Mouse (Mus musculus) myocyte (in vitro differentiated cells): Measurements from ENCODE around the gene Trim29.

Source experiments
- E2F4 ChIP-seq: IDR thresholded peaks from one replicate; pipeline ENCODE4 v1.6.1; 2011; ENCODE audit warnings: mild to moderate bottlenecking, control low read depth, moderate library complexity; ENCODE audit not compliant: insufficient read depth
- MAX ChIP-seq: IDR thresholded peaks from one replicate; pipeline ENCODE4 v1.6.1; 2011; ENCODE audit warnings: low read depth, mild to moderate bottlenecking, control low read depth
- POLR2A ChIP-seq: IDR thresholded peaks from one replicate; pipeline ENCODE4 v1.6.1; 2011; ENCODE audit warnings: low read depth, mild to moderate bottlenecking, control low read depth, moderate library complexity; ENCODE audit not compliant: insufficient read length
- POLR2AphosphoS2 ChIP-seq: IDR thresholded peaks from one replicate; pipeline ENCODE4 v1.6.1; 2011; ENCODE audit warnings: low read depth, control low read depth; ENCODE audit not compliant: insufficient read length
- REST ChIP-seq: IDR thresholded peaks from one replicate; pipeline ENCODE4 v1.6.1; 2011; ENCODE audit warnings: mild to moderate bottlenecking, control low read depth, moderate library complexity; ENCODE audit not compliant: insufficient read depth, insufficient read length
- USF1 ChIP-seq: IDR thresholded peaks from one replicate; pipeline ENCODE4 v1.6.1; 2011; ENCODE audit warnings: low read depth, mild to moderate bottlenecking, control low read depth, moderate library complexity

- TF ChIP-seq MAX (no peak), REST (no peak), POLR2A (no peak), POLR2AphosphoS2 (no peak), E2F4 (no peak), USF1 (no peak)
These were observed 39.4 kb downstream of the Trim29 start for GRCm38 (mm10) chr9:43350089-43350488.
